Mouse (Mus musculus) c-Kit-positive CD71-positive TER-119-positive erythroid progenitor cells, embryonic 14.5 days (primary cell): ENCODE data around the gene Whrn.

Experiments used
- DNase-seq: peaks from one replicate; pipeline ENCODE4 v3.0.0-alpha.2; 2013; ENCODE audit warnings: low spot score

Gene Whrn

GRCm38 (mm10) chr4:63444362-63445066 is 51.3 kb downstream of the Whrn start:
- DNase-seq = no peak

- no peak for DNase-seq
Observed at GRCm38 (mm10) chr4:63443101-63443500, 52.7 kb downstream of the Whrn start.

GRCm38 (mm10) chr4:63441616-63442015 is 54.2 kb downstream of the Whrn start:
- DNase-seq = no peak

- DNase-seq = no peak
Observed at GRCm38 (mm10) chr4:63440262-63440661, 55.5 kb downstream of the Whrn start.

GRCm38 (mm10) chr4:63437968-63438367 is 57.8 kb downstream of the Whrn start:
- DNase-seq = no peak

- no peak for DNase-seq
Observed at GRCm38 (mm10) chr4:63437119-63437815, 58.5 kb downstream of the Whrn start.

GRCm38 (mm10) chr4:63435402-63435801 is 60.4 kb downstream of the Whrn start:
- DNase-seq = no peak

GRCm38 (mm10) chr4:63431098-63431497 is 64.7 kb downstream of the Whrn start:
- DNase-seq = no peak

GRCm38 (mm10) chr4:63430357-63430756 is 65.4 kb downstream of the Whrn start:
- no peak for DNase-seq

GRCm38 (mm10) chr4:63426308-63426707 is 69.5 kb downstream of the Whrn start:
- DNase-seq = no peak

- no peak for DNase-seq
Observed at GRCm38 (mm10) chr4:63423811-63424210, 72.0 kb downstream of the Whrn start.

GRCm38 (mm10) chr4:63423231-63423630 is 72.6 kb downstream of the Whrn start:
- DNase-seq = no peak

GRCm38 (mm10) chr4:63420143-63420920 is 75.5 kb downstream of the Whrn start:
- DNase-seq = no peak

- DNase-seq = no peak
Observed at GRCm38 (mm10) chr4:63418270-63418669, 77.5 kb downstream of the Whrn start.

- DNase-seq = peak; percentile 54
Observed at GRCm38 (mm10) chr4:63417318-63417957, 78.4 kb downstream of the Whrn start.

GRCm38 (mm10) chr4:63414951-63415350 is 80.8 kb downstream of the Whrn start:
- DNase-seq = no peak

GRCm38 (mm10) chr4:63411222-63411621 is 84.6 kb downstream of the Whrn start:
- DNase-seq = no peak

GRCm38 (mm10) chr4:63410583-63410934 is 85.2 kb downstream of the Whrn start:
- peak; percentile 92 for DNase-seq

- DNase-seq = peak; percentile 52
Observed at GRCm38 (mm10) chr4:63409908-63410582, 85.7 kb downstream of the Whrn start.

- no peak for DNase-seq
Observed at GRCm38 (mm10) chr4:63409317-63409907, 86.4 kb downstream of the Whrn start.

GRCm38 (mm10) chr4:63408649-63409048 is 87.1 kb downstream of the Whrn start:
- DNase-seq = peak; percentile 49
